Mouse (Mus musculus): ENCODE data around the gene Crybb3.

GRCm38 (mm10) chr5:113108165-113108764 lies 26.9 kb upstream of the Crybb3 start:
- TF ChIP-seq POLR2A (IDR thresholded peaks at IDR 0.05; ENCODE audit: extremely low read depth, insufficient read depth, low read length) (no peak), CTCF (IDR thresholded peaks at IDR 0.05; ENCODE audit: low read depth, low read length) (no peak)
